Mouse (Mus musculus) intestine, embryonic 16.5 days (tissue): Measurements from ENCODE around the gene Atl3. TPM values are rescaled to one million over a fixed set of nuclear protein-coding genes. Genes with fewer than 3 reads are reported as not detected.
A peak's percentile ranks its signal among the peaks of the same experiment; 100 is the strongest.

ENCODE experiments used
- ATAC-seq: fragments of 200-750 bp; cut with Nextera tagmentation; 2 replicates; pipeline ENCODE4 v1.8.0; 2017; ENCODE audit warnings: moderate TSS enrichment, moderate library complexity
- H3K27ac ChIP-seq: fragments of 300-500 bp; sonication (generic); 2 replicates; pipeline ENCODE4 v1.5.1; 2014; ENCODE audit warnings: mild to moderate bottlenecking, low read length
- H3K27me3 ChIP-seq: fragments of 300-500 bp; sonication (generic); replicated peaks from 2 replicates; pipeline ENCODE4 v1.6.1; 2014; ENCODE audit warnings: low read length, control low read depth, mixed read lengths; ENCODE audit not compliant: control insufficient read depth, insufficient read depth
- H3K36me3 ChIP-seq: fragments of 300-500 bp; sonication (generic); 2 replicates; pipeline ENCODE4 v1.6.1; 2014; ENCODE audit warnings: low read length, control low read depth; ENCODE audit not compliant: control insufficient read depth, insufficient read depth
- H3K4me1 ChIP-seq: fragments of 300-500 bp; sonication (generic); 2 replicates; pipeline ENCODE4 v1.6.1; 2014; ENCODE audit warnings: low read length, control low read depth, mixed read lengths; ENCODE audit not compliant: control insufficient read depth, insufficient read depth
- H3K4me2 ChIP-seq: fragments of 300-500 bp; sonication (generic); 2 replicates; pipeline ENCODE4 v1.6.1; 2014; ENCODE audit warnings: low read depth, low read length, control low read depth
- H3K4me3 ChIP-seq: fragments of 300-500 bp; sonication (generic); 2 replicates; pipeline ENCODE4 v1.5.1; 2014; ENCODE audit warnings: mild to moderate bottlenecking, low read length
- H3K9ac ChIP-seq: fragments of 300-500 bp; sonication (generic); 2 replicates; pipeline ENCODE4 v1.6.1; 2014; ENCODE audit warnings: low read depth, low read length
- H3K9me3 ChIP-seq: fragments of 300-500 bp; sonication (generic); 2 replicates; pipeline ENCODE4 v1.6.1; 2016; ENCODE audit warnings: low read length, control low read depth; ENCODE audit not compliant: control insufficient read depth
- WGBS: fragments of 180-500 bp; shearing (Covaris S2); extraction: QIAGEN DNeasy Blood & Tissue Kit; methylation state at CpG from one replicate; pipeline ENCODE4 v1.1.7; 2014; 5-methylcytosine and 5-hydroxymethylcytosine counted together
- polyA plus RNA-seq: library from polyadenylated mRNA; unstranded; fragments of >200 nt; fragmentation: Nextera tagmentation; extraction: Ambion mirVana; gene quantifications from 2 replicates; pipeline ENCODE4 v1.2.1, GENCODE M21; 2015

Gene Atl3
- polyA plus RNA-seq, 1 experiment from 2014 or later = 7.7 TPM

DNA sequence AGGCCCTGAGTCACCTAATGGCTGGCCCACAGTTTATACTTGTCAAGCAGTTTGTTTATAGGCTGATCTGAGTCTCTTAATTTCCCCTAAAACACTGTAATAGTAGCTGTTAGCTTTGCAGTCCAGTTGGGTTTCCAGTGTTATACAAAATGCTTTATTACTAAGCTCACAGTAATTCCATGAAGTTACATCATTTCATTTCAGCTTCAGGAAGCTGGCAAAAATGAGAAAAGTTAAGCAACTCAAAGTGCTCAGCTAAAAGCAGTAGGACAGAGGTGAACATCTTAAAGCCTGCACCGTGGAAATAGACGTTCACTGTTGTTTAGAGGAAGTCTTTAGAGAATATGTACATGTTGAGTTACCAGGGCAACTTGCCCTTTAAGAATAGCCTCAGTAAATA lies 29.0 kb downstream of the Atl3 start:
- no peaks in the 10 kb centered on the region for H3K4me1 ChIP-seq
- 92% methylated on average over 2 of the region's 2 CpGs for WGBS
- H3K36me3 ChIP-seq = peaks cover 15% of the 10 kb centered on the region

GRCm38 (mm10) chr19:7523292-7523691 lies 29.5 kb downstream of the Atl3 start:
- no peaks in the 10 kb centered on the region for H3K9me3 ChIP-seq
- H3K4me2 ChIP-seq = no peak overlapping the region
- H3K27ac ChIP-seq = no peak overlapping the region
- H3K4me3 ChIP-seq = no peak overlapping the region
- H3K4me1 ChIP-seq = no peaks in the 10 kb centered on the region
- peaks cover 15% of the 10 kb centered on the region for H3K36me3 ChIP-seq
- no peak for ATAC-seq
- H3K9ac ChIP-seq = no peak overlapping the region
- 92% methylated on average over 1 of the region's 1 CpGs for WGBS
- no peaks in the 10 kb centered on the region for H3K27me3 ChIP-seq

More for the DNA sequence above, 29.0 kb downstream of the Atl3 start:
- Histone ChIP-seq H3K4me2 (no peak overlapping the region), H3K27ac (no peak overlapping the region), H3K4me3 (no peak overlapping the region), H3K9me3 (no peaks in the 10 kb centered on the region), H3K27me3 (no peaks in the 10 kb centered on the region), H3K9ac (no peak overlapping the region)
- ATAC-seq = no peak

GRCm38 (mm10) chr19:7523781-7524180 lies 29.9 kb downstream of the Atl3 start:
- Histone ChIP-seq H3K4me3 (no peak overlapping the region), H3K27me3 (no peaks in the 10 kb centered on the region), H3K9ac (no peak overlapping the region), H3K9me3 (no peaks in the 10 kb centered on the region), H3K4me2 (no peak overlapping the region), H3K27ac (no peak overlapping the region), H3K4me1 (no peaks in the 10 kb centered on the region), H3K36me3 (peaks cover 15% of the 10 kb centered on the region)
- ATAC-seq = no peak

- H3K4me3 ChIP-seq = no peak overlapping the region
- no peaks in the 10 kb centered on the region for H3K4me1 ChIP-seq
- H3K36me3 ChIP-seq = peaks cover 15% of the 10 kb centered on the region
- H3K9me3 ChIP-seq = no peaks in the 10 kb centered on the region
- WGBS = 83% methylated on average over 3 of the region's 3 CpGs
- no peak for ATAC-seq
- no peak overlapping the region for H3K27ac ChIP-seq
- H3K4me2 ChIP-seq = no peak overlapping the region
- H3K27me3 ChIP-seq = no peaks in the 10 kb centered on the region
- no peak overlapping the region for H3K9ac ChIP-seq
These were observed 31.0 kb downstream of the Atl3 start for GRCm38 (mm10) chr19:7524879-7525278.

- H3K4me1 ChIP-seq = no peaks in the 10 kb centered on the region
- WGBS = 55% methylated on average over 7 of the region's 7 CpGs
- no peak overlapping the region for H3K4me2 ChIP-seq
- no peak overlapping the region for H3K4me3 ChIP-seq
- H3K27me3 ChIP-seq = no peaks in the 10 kb centered on the region
- H3K9ac ChIP-seq = no peak overlapping the region
- no peak overlapping the region for H3K27ac ChIP-seq
- H3K36me3 ChIP-seq = no peaks in the 10 kb centered on the region; the same call in 1 of the 2 replicates
- H3K9me3 ChIP-seq = no peaks in the 10 kb centered on the region
- no peak for ATAC-seq
These were observed 35.0 kb downstream of the Atl3 start for GRCm38 (mm10) chr19:7528639-7529428.

- Histone ChIP-seq H3K36me3 (no peaks in the 10 kb centered on the region; the same call in 1 of the 2 replicates), H3K27ac (no peak overlapping the region), H3K4me3 (no peak overlapping the region), H3K9ac (no peak overlapping the region), H3K9me3 (no peaks in the 10 kb centered on the region), H3K4me1 (no peaks in the 10 kb centered on the region), H3K4me2 (no peak overlapping the region), H3K27me3 (no peaks in the 10 kb centered on the region)
- 97% methylated on average over 5 of the region's 5 CpGs for WGBS
- ATAC-seq = no peak
These were observed 38.1 kb downstream of the Atl3 start for GRCm38 (mm10) chr19:7531906-7532305.

GRCm38 (mm10) chr19:7533891-7534290 lies 40.1 kb downstream of the Atl3 start:
- Histone ChIP-seq H3K27ac (no peak overlapping the region), H3K4me3 (no peak overlapping the region), H3K9me3 (no peaks in the 10 kb centered on the region), H3K27me3 (no peaks in the 10 kb centered on the region), H3K4me2 (no peak overlapping the region), H3K36me3 (no peaks in the 10 kb centered on the region; the same call in 1 of the 2 replicates), H3K9ac (no peak overlapping the region), H3K4me1 (no peaks in the 10 kb centered on the region)
- 78% methylated on average over 5 of the region's 5 CpGs for WGBS
- no peak for ATAC-seq

DNA sequence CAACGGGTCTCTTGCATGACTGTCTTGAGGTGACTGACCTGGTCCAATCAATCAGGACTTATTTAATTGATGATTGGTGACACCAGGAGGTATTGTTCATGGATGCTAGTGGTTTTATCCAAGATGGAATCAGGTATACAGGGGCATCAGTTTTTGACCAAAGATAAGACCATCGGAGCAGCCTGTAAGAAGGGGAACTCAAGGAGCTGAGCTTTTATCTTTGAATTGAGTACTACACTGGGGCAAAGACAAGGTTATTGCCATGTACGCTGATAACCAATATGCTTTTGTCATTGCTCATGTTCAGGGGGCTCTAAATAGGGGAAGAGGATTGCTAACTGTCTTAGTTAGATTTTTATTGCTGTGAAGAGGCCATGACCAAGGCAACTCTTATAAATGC lies 55.1 kb downstream of the Atl3 start:
- H3K27ac ChIP-seq = no peak overlapping the region
- no peaks in the 10 kb centered on the region for H3K27me3 ChIP-seq
- no peak overlapping the region for H3K4me2 ChIP-seq
- 90% methylated on average over 3 of the region's 3 CpGs for WGBS
- no peak overlapping the region for H3K4me3 ChIP-seq
- no peaks in the 10 kb centered on the region for H3K36me3 ChIP-seq
- H3K9me3 ChIP-seq = no peaks in the 10 kb centered on the region
- H3K4me1 ChIP-seq = no peaks in the 10 kb centered on the region
- no peak overlapping the region for H3K9ac ChIP-seq
- no peak for ATAC-seq

GRCm38 (mm10) chr19:7551550-7552300 lies 57.9 kb downstream of the Atl3 start:
- WGBS = 38% methylated on average over 4 of the region's 4 CpGs
- Histone ChIP-seq H3K4me2 (no peak overlapping the region), H3K9me3 (no peaks in the 10 kb centered on the region), H3K36me3 (no peaks in the 10 kb centered on the region), H3K4me3 (no peak overlapping the region), H3K4me1 (no peaks in the 10 kb centered on the region), H3K27ac (no peak overlapping the region), H3K27me3 (no peaks in the 10 kb centered on the region), H3K9ac (no peak overlapping the region)
- ATAC-seq = peak; percentile 66; the same call in 1 of the 2 replicates
